Mouse (Mus musculus): Measurements from ENCODE around the gene Ank2. TPM values are rescaled to one million over a fixed set of nuclear protein-coding genes. Genes with fewer than 3 reads are reported as not detected.
A peak's percentile ranks its signal among the peaks of the same experiment; 100 is the strongest.
"Not testable (repeated sequence)": the region's sequence is repeated elsewhere in the genome, so short reads cannot be mapped to it uniquely, and the experiment has no call there.

Ank2 gene
- polyA plus RNA-seq, 1 experiment = 423 TPM

- peak overlapping the region; percentile 54 for H3K4me3 ChIP-seq (ENCODE audit: insufficient read depth, low read depth, low read length)
- WGBS = 16% methylated on average over 23 of the region's 23 CpGs
Measured at GRCm38 (mm10) chr3:127408684-127409550, 90.2 kb downstream of the Ank2 start.

GRCm38 (mm10) chr3:127407868-127408574 is 91.1 kb downstream of the Ank2 start:
- Histone ChIP-seq H3K4me1 (ENCODE audit: control insufficient read depth, insufficient read depth, low read length) (peaks cover 3% of the 10 kb centered on the region; the same call in 1 of the 2 replicates), H3K4me3 (ENCODE audit: insufficient read depth, low read depth, low read length) (peak overlapping the region; percentile 54), H3K27ac (ENCODE audit: insufficient read depth, low read depth, low read length) (peak overlapping the region; percentile 7)
- TF ChIP-seq POLR2A (IDR thresholded peaks at IDR 0.05; ENCODE audit: insufficient read depth, low read depth, low read length) = no peak
- TF ChIP-seq CTCF (IDR thresholded peaks at IDR 0.05; ENCODE audit: insufficient read depth, low read depth, low read length) = no peak
- 2% methylated on average over 9 of the region's 9 CpGs for WGBS

More at GRCm38 (mm10) chr3:127408684-127409550, 90.2 kb downstream of the Ank2 start:
- TF ChIP-seq CTCF (IDR thresholded peaks at IDR 0.05; ENCODE audit: insufficient read depth, low read depth, low read length) (no peak), POLR2A (IDR thresholded peaks at IDR 0.05; ENCODE audit: insufficient read depth, low read depth, low read length) (peak; percentile 49; the same call in 1 of the 2 replicates)
- Histone ChIP-seq H3K4me1 (ENCODE audit: control insufficient read depth, insufficient read depth, low read length) (peaks cover 3% of the 10 kb centered on the region; the same call in 1 of the 2 replicates), H3K27ac (ENCODE audit: insufficient read depth, low read depth, low read length) (peak overlapping the region; percentile 7)

- Histone ChIP-seq H3K4me3 (ENCODE audit: insufficient read depth, low read depth, low read length) (no peak overlapping the region), H3K27ac (ENCODE audit: insufficient read depth, low read depth, low read length) (no peak overlapping the region), H3K4me1 (ENCODE audit: control insufficient read depth, insufficient read depth, low read length) (peaks cover 3% of the 10 kb centered on the region; the same call in 1 of the 2 replicates)
- no peak for TF ChIP-seq CTCF (IDR thresholded peaks at IDR 0.05; ENCODE audit: insufficient read depth, low read depth, low read length)
- no peak for TF ChIP-seq POLR2A (IDR thresholded peaks at IDR 0.05; ENCODE audit: insufficient read depth, low read depth, low read length)
- 90% methylated on average over 4 of the region's 4 CpGs for WGBS
Measured at GRCm38 (mm10) chr3:127406883-127407282, 92.3 kb downstream of the Ank2 start.

GRCm38 (mm10) chr3:127404371-127404770 is 94.8 kb downstream of the Ank2 start:
- TF ChIP-seq POLR2A (IDR thresholded peaks at IDR 0.05; ENCODE audit: insufficient read depth, low read depth, low read length) (no peak), CTCF (IDR thresholded peaks at IDR 0.05; ENCODE audit: insufficient read depth, low read depth, low read length) (no peak)
- Histone ChIP-seq H3K4me3 (ENCODE audit: insufficient read depth, low read depth, low read length) (no peak overlapping the region), H3K27ac (ENCODE audit: insufficient read depth, low read depth, low read length) (no peak overlapping the region), H3K4me1 (ENCODE audit: control insufficient read depth, insufficient read depth, low read length) (peaks cover 3% of the 10 kb centered on the region; the same call in 1 of the 2 replicates)
- 55% methylated on average over 3 of the region's 3 CpGs for WGBS

GRCm38 (mm10) chr3:127400976-127401375 is 98.2 kb downstream of the Ank2 start:
- Histone ChIP-seq H3K27ac (ENCODE audit: insufficient read depth, low read depth, low read length) (no peak overlapping the region), H3K4me1 (ENCODE audit: control insufficient read depth, insufficient read depth, low read length) (no peaks in the 10 kb centered on the region), H3K4me3 (ENCODE audit: insufficient read depth, low read depth, low read length) (no peak overlapping the region)
- TF ChIP-seq CTCF (IDR thresholded peaks at IDR 0.05; ENCODE audit: insufficient read depth, low read depth, low read length) (no peak), POLR2A (IDR thresholded peaks at IDR 0.05; ENCODE audit: insufficient read depth, low read depth, low read length) (no peak)
- 79% methylated on average over 5 of the region's 5 CpGs for WGBS

- not testable (repeated sequence) for H3K4me3 ChIP-seq (ENCODE audit: insufficient read depth, low read depth, low read length); H3K4me1 ChIP-seq (ENCODE audit: control insufficient read depth, insufficient read depth, low read length); H3K27ac ChIP-seq (ENCODE audit: insufficient read depth, low read depth, low read length)
- 96% methylated on average over 3 of the region's 3 CpGs for WGBS
Measured at GRCm38 (mm10) chr3:127400468-127400867, 98.7 kb downstream of the Ank2 start.

GRCm38 (mm10) chr3:127397774-127398173 is 101.4 kb downstream of the Ank2 start:
- Histone ChIP-seq H3K4me1 (ENCODE audit: control insufficient read depth, insufficient read depth, low read length) (no peaks in the 10 kb centered on the region), H3K4me3 (ENCODE audit: insufficient read depth, low read depth, low read length) (no peak overlapping the region), H3K27ac (ENCODE audit: insufficient read depth, low read depth, low read length) (no peak overlapping the region)
- WGBS = 90% methylated on average over 9 of the region's 9 CpGs
- no peak for TF ChIP-seq CTCF (IDR thresholded peaks at IDR 0.05; ENCODE audit: insufficient read depth, low read depth, low read length)
- TF ChIP-seq POLR2A (IDR thresholded peaks at IDR 0.05; ENCODE audit: insufficient read depth, low read depth, low read length) = no peak

- TF ChIP-seq CTCF (IDR thresholded peaks at IDR 0.05; ENCODE audit: insufficient read depth, low read depth, low read length) (no peak), POLR2A (IDR thresholded peaks at IDR 0.05; ENCODE audit: insufficient read depth, low read depth, low read length) (no peak)
- H3K4me1 ChIP-seq (ENCODE audit: control insufficient read depth, insufficient read depth, low read length) = no peaks in the 10 kb centered on the region
- H3K27ac ChIP-seq (ENCODE audit: insufficient read depth, low read depth, low read length) = no peak overlapping the region
- H3K4me3 ChIP-seq (ENCODE audit: insufficient read depth, low read depth, low read length) = no peak overlapping the region
- 86% methylated on average over 8 of the region's 8 CpGs for WGBS
Measured at GRCm38 (mm10) chr3:127395202-127395601, 103.9 kb downstream of the Ank2 start.

GRCm38 (mm10) chr3:127387016-127387517 is 112.1 kb downstream of the Ank2 start:
- WGBS = 27% methylated on average over 14 of the region's 14 CpGs
- Histone ChIP-seq H3K4me3 (ENCODE audit: insufficient read depth, low read depth, low read length) (no peak overlapping the region), H3K27ac (ENCODE audit: insufficient read depth, low read depth, low read length) (no peak overlapping the region), H3K4me1 (ENCODE audit: control insufficient read depth, insufficient read depth, low read length) (peaks cover 5% of the 10 kb centered on the region)
- no peak for TF ChIP-seq POLR2A (IDR thresholded peaks at IDR 0.05; ENCODE audit: insufficient read depth, low read depth, low read length)
- TF ChIP-seq CTCF (IDR thresholded peaks at IDR 0.05; ENCODE audit: insufficient read depth, low read depth, low read length) = no peak
